Mouse (Mus musculus) midbrain, embryonic 12.5 days (tissue): Measurements from ENCODE around the gene Rilpl1. TPM values are rescaled to one million over a fixed set of nuclear protein-coding genes. Genes with fewer than 3 reads are reported as not detected.

Experiments used
- ATAC-seq: fragments of 200-750 bp; cut with Nextera tagmentation; 2 replicates; pipeline ENCODE4 v1.8.0; 2017; ENCODE audit warnings: low read depth, moderate TSS enrichment, moderate library complexity; ENCODE audit not compliant: low FRiP score
- H3K27ac ChIP-seq: fragments of 300-500 bp; sonication (generic); replicated peaks from 2 replicates; pipeline ENCODE4 v1.5.1; 2016; ENCODE audit warnings: mild to moderate bottlenecking
- H3K27me3 ChIP-seq: fragments of 300-500 bp; sonication (generic); 2 replicates; pipeline ENCODE4 v1.6.1; 2016; ENCODE audit warnings: mild to moderate bottlenecking
- H3K36me3 ChIP-seq: fragments of 300-500 bp; sonication (generic); 2 replicates; pipeline ENCODE4 v1.6.1; 2016
- H3K4me1 ChIP-seq: fragments of 300-500 bp; sonication (generic); 2 replicates; pipeline ENCODE4 v1.6.1; 2016
- H3K4me2 ChIP-seq: fragments of 300-500 bp; sonication (generic); replicated peaks from 2 replicates; pipeline ENCODE4 v1.6.1; 2016; ENCODE audit warnings: mild to moderate bottlenecking, moderate library complexity
- H3K4me3 ChIP-seq: fragments of 300-500 bp; sonication (generic); 2 replicates; pipeline ENCODE4 v1.5.1; 2016; ENCODE audit warnings: mild to moderate bottlenecking
- H3K9ac ChIP-seq: fragments of 300-500 bp; sonication (generic); replicated peaks from 2 replicates; pipeline ENCODE4 v1.6.1; 2016; ENCODE audit warnings: mild to moderate bottlenecking, moderate library complexity
- H3K9me3 ChIP-seq: fragments of 300-500 bp; sonication (generic); 2 replicates; pipeline ENCODE4 v1.6.1; 2016; ENCODE audit warnings: mild to moderate bottlenecking
- WGBS: fragments of 180-500 bp; shearing (Covaris S2); methylation state at CpG from one replicate; pipeline ENCODE4 v1.1.7; 2016; 5-methylcytosine and 5-hydroxymethylcytosine counted together
- polyA plus RNA-seq: library from polyadenylated mRNA; unstranded; fragments of >200 nt; fragmentation: Nextera tagmentation; extraction: Ambion mirVana; gene quantifications from 2 replicates; pipeline ENCODE4 v1.2.1, GENCODE M21; 2016

Gene Rilpl1
- polyA plus RNA-seq, 1 experiment from 2014 or later = 17.0 TPM

- 0 out of 2 replicates have a peak overlapping the region, but pooled peaks have one; percentile 6 for H3K27ac ChIP-seq
- WGBS = 83% methylated on average over 4 of the region's 4 CpGs
Observed at GRCm38 (mm10) chr5:124528351-124528750, 2.8 kb downstream of the Rilpl1 start.

GRCm38 (mm10) chr5:124524943-124525342 is 6.2 kb downstream of the Rilpl1 start:
- H3K27ac ChIP-seq = no peak overlapping the region
- H3K9me3 ChIP-seq = no peaks in the 10 kb centered on the region
- no peaks in the 10 kb centered on the region for H3K27me3 ChIP-seq
- 98% methylated on average over 5 of the region's 5 CpGs for WGBS
- peaks cover 7% of the 10 kb centered on the region for H3K36me3 ChIP-seq
- no peak overlapping the region for H3K4me2 ChIP-seq
- no peak overlapping the region for H3K4me3 ChIP-seq
- peaks cover 20% of the 10 kb centered on the region for H3K4me1 ChIP-seq
- no peak for ATAC-seq
- H3K9ac ChIP-seq = no peak overlapping the region

More at GRCm38 (mm10) chr5:124528351-124528750, 2.8 kb downstream of the Rilpl1 start:
- Histone ChIP-seq H3K4me1 (peaks cover 36% of the 10 kb centered on the region), H3K27me3 (no peaks in the 10 kb centered on the region), H3K9me3 (no peaks in the 10 kb centered on the region), H3K36me3 (no peaks in the 10 kb centered on the region; the same call in 1 of the 2 replicates), H3K4me2 (peak overlapping the region; percentile 75), H3K4me3 (peak overlapping the region; percentile 89; the same call in 1 of the 2 replicates), H3K9ac (peak overlapping the region; percentile 45; the same call in 1 of the 2 replicates)
- no peak for ATAC-seq

- H3K27me3 ChIP-seq = no peaks in the 10 kb centered on the region
- no peak overlapping the region for H3K4me3 ChIP-seq
- H3K9me3 ChIP-seq = no peaks in the 10 kb centered on the region
- no peak for ATAC-seq
- H3K9ac ChIP-seq = no peak overlapping the region
- H3K27ac ChIP-seq = no peak overlapping the region
- H3K36me3 ChIP-seq = peaks cover 8% of the 10 kb centered on the region
- H3K4me2 ChIP-seq = no peak overlapping the region
- WGBS = 95% methylated on average over 8 of the region's 8 CpGs
- H3K4me1 ChIP-seq = peaks cover under 1% of the 10 kb centered on the region
Observed at GRCm38 (mm10) chr5:124523032-124523431, 8.2 kb downstream of the Rilpl1 start.

GRCm38 (mm10) chr5:124521588-124521987 is 9.6 kb downstream of the Rilpl1 start:
- Histone ChIP-seq H3K4me2 (no peak overlapping the region), H3K27me3 (no peaks in the 10 kb centered on the region), H3K4me1 (no peaks in the 10 kb centered on the region), H3K9me3 (no peaks in the 10 kb centered on the region), H3K36me3 (peaks cover 12% of the 10 kb centered on the region), H3K4me3 (no peak overlapping the region), H3K9ac (no peak overlapping the region), H3K27ac (no peak overlapping the region)
- ATAC-seq = no peak
- 89% methylated on average over 4 of the region's 4 CpGs for WGBS

- Histone ChIP-seq H3K4me3 (no peak overlapping the region), H3K9ac (no peak overlapping the region), H3K4me2 (no peak overlapping the region), H3K9me3 (no peaks in the 10 kb centered on the region), H3K4me1 (no peaks in the 10 kb centered on the region), H3K36me3 (peaks cover 21% of the 10 kb centered on the region), H3K27ac (no peak overlapping the region), H3K27me3 (no peaks in the 10 kb centered on the region)
- no peak for ATAC-seq
- WGBS = 59% methylated on average over 10 of the region's 10 CpGs
Observed at GRCm38 (mm10) chr5:124518648-124519047, 12.5 kb downstream of the Rilpl1 start.

GRCm38 (mm10) chr5:124515789-124516188 is 15.4 kb downstream of the Rilpl1 start:
- ATAC-seq = no peak
- no peaks in the 10 kb centered on the region for H3K4me1 ChIP-seq
- H3K9me3 ChIP-seq = no peaks in the 10 kb centered on the region
- H3K4me3 ChIP-seq = no peak overlapping the region
- 89% methylated on average over 5 of the region's 5 CpGs for WGBS
- no peaks in the 10 kb centered on the region for H3K27me3 ChIP-seq
- H3K36me3 ChIP-seq = peaks cover 28% of the 10 kb centered on the region
- H3K27ac ChIP-seq = no peak overlapping the region
- no peak overlapping the region for H3K4me2 ChIP-seq
- no peak overlapping the region for H3K9ac ChIP-seq

- Histone ChIP-seq H3K27ac (no peak overlapping the region), H3K4me1 (no peaks in the 10 kb centered on the region), H3K27me3 (no peaks in the 10 kb centered on the region), H3K9ac (no peak overlapping the region), H3K36me3 (peaks cover 25% of the 10 kb centered on the region), H3K9me3 (no peaks in the 10 kb centered on the region), H3K4me3 (no peak overlapping the region), H3K4me2 (no peak overlapping the region)
- ATAC-seq = no peak
- 89% methylated on average over 10 of the region's 10 CpGs for WGBS
Observed at GRCm38 (mm10) chr5:124510536-124511050, 20.6 kb downstream of the Rilpl1 start.

GRCm38 (mm10) chr5:124509742-124510237 is 21.4 kb downstream of the Rilpl1 start:
- Histone ChIP-seq H3K4me3 (no peak overlapping the region), H3K9me3 (no peaks in the 10 kb centered on the region), H3K27ac (no peak overlapping the region), H3K36me3 (peaks cover 25% of the 10 kb centered on the region), H3K9ac (no peak overlapping the region), H3K4me1 (no peaks in the 10 kb centered on the region), H3K27me3 (no peaks in the 10 kb centered on the region), H3K4me2 (no peak overlapping the region)
- ATAC-seq = no peak
- WGBS = 73% methylated on average over 11 of the region's 12 CpGs

GRCm38 (mm10) chr5:124509200-124509599 is 22.0 kb downstream of the Rilpl1 start:
- no peak overlapping the region for H3K9ac ChIP-seq
- H3K4me2 ChIP-seq = no peak overlapping the region
- H3K27me3 ChIP-seq = no peaks in the 10 kb centered on the region
- H3K4me1 ChIP-seq = no peaks in the 10 kb centered on the region
- no peaks in the 10 kb centered on the region for H3K9me3 ChIP-seq
- ATAC-seq = no peak
- no peak overlapping the region for H3K4me3 ChIP-seq
- H3K36me3 ChIP-seq = peaks cover 20% of the 10 kb centered on the region
- no peak overlapping the region for H3K27ac ChIP-seq
- 88% methylated on average over 6 of the region's 6 CpGs for WGBS

GRCm38 (mm10) chr5:124506731-124507359 is 24.3 kb downstream of the Rilpl1 start:
- Histone ChIP-seq H3K36me3 (peaks cover 21% of the 10 kb centered on the region), H3K4me1 (no peaks in the 10 kb centered on the region), H3K4me3 (no peak overlapping the region), H3K27me3 (no peaks in the 10 kb centered on the region), H3K27ac (no peak overlapping the region), H3K9ac (no peak overlapping the region; the same call in 1 of the 2 replicates), H3K4me2 (no peak overlapping the region), H3K9me3 (no peaks in the 10 kb centered on the region)
- WGBS = 80% methylated on average over 10 of the region's 10 CpGs
- no peak for ATAC-seq

GRCm38 (mm10) chr5:124505235-124505634 is 26.0 kb downstream of the Rilpl1 start:
- no peak overlapping the region for H3K9ac ChIP-seq
- peaks cover 35% of the 10 kb centered on the region for H3K36me3 ChIP-seq
- no peak overlapping the region for H3K4me3 ChIP-seq
- H3K9me3 ChIP-seq = no peaks in the 10 kb centered on the region
- 94% methylated on average over 4 of the region's 4 CpGs for WGBS
- H3K4me2 ChIP-seq = no peak overlapping the region
- H3K27me3 ChIP-seq = no peaks in the 10 kb centered on the region
- no peak for ATAC-seq
- no peaks in the 10 kb centered on the region for H3K4me1 ChIP-seq
- H3K27ac ChIP-seq = no peak overlapping the region

GRCm38 (mm10) chr5:124503742-124504141 is 27.4 kb downstream of the Rilpl1 start:
- 63% methylated on average over 14 of the region's 14 CpGs for WGBS
- H3K4me3 ChIP-seq = no peak overlapping the region
- H3K27me3 ChIP-seq = no peaks in the 10 kb centered on the region
- 0 out of 2 replicates have a peak, but pooled peaks cover 7% of the 10 kb centered on the region for H3K4me1 ChIP-seq
- no peak overlapping the region for H3K27ac ChIP-seq
- H3K9me3 ChIP-seq = no peaks in the 10 kb centered on the region
- no peak overlapping the region for H3K9ac ChIP-seq
- no peak overlapping the region for H3K4me2 ChIP-seq
- ATAC-seq = no peak
- H3K36me3 ChIP-seq = peaks cover 40% of the 10 kb centered on the region
